Mouse (Mus musculus) monocyte, adult 2 months (primary cell): ENCODE measurements around the gene Notch2.

ENCODE experiments used
- DNase-seq, 2 experiments: peaks; one replicate each; pipeline ENCODE4 v3.0.0; 2022; ENCODE audit warnings: low spot score in 2 of 2, low read depth in 1 of 2

Notch2 gene

GRCm38 (mm10) chr3:98050492-98051406 is 37.4 kb downstream of the Notch2 start:
- no peak for DNase-seq

- DNase-seq, result no peak
These were observed 38.2 kb downstream of the Notch2 start for GRCm38 (mm10) chr3:98051407-98051968.

GRCm38 (mm10) chr3:98052507-98053430 is 39.4 kb downstream of the Notch2 start:
- DNase-seq, result no peak

GRCm38 (mm10) chr3:98053817-98054216 is 40.5 kb downstream of the Notch2 start:
- no peak for DNase-seq

- no peak for DNase-seq
These were observed 41.1 kb downstream of the Notch2 start for GRCm38 (mm10) chr3:98054334-98055007.

- no peak for DNase-seq
These were observed 41.6 kb downstream of the Notch2 start for GRCm38 (mm10) chr3:98055008-98055345.

- no peak for DNase-seq
These were observed 42.7 kb downstream of the Notch2 start for GRCm38 (mm10) chr3:98055808-98056728.

- DNase-seq, result peak in 1 of 2 experiments; percentile 33
These were observed 43.6 kb downstream of the Notch2 start for GRCm38 (mm10) chr3:98056956-98057365.

- DNase-seq, result no peak
These were observed 45.7 kb downstream of the Notch2 start for GRCm38 (mm10) chr3:98059076-98059475.

GRCm38 (mm10) chr3:98060981-98061660 is 47.8 kb downstream of the Notch2 start:
- DNase-seq, result no peak

- DNase-seq, result no peak
These were observed 48.5 kb downstream of the Notch2 start for GRCm38 (mm10) chr3:98061661-98062330.

- DNase-seq, result no peak
These were observed 49.4 kb downstream of the Notch2 start for GRCm38 (mm10) chr3:98062591-98063185.

GRCm38 (mm10) chr3:98063186-98063771 is 50.0 kb downstream of the Notch2 start:
- DNase-seq, result no peak

- DNase-seq, result no peak
These were observed 50.5 kb downstream of the Notch2 start for GRCm38 (mm10) chr3:98063833-98064232.

GRCm38 (mm10) chr3:98065004-98065403 is 51.7 kb downstream of the Notch2 start:
- no peak for DNase-seq

GRCm38 (mm10) chr3:98066434-98066833 is 53.1 kb downstream of the Notch2 start:
- no peak for DNase-seq

GRCm38 (mm10) chr3:98067413-98067812 is 54.1 kb downstream of the Notch2 start:
- DNase-seq, result no peak
